In genomic region chr5:142111989-142112388, GRCm38 (mm10) we compare ENCODE assay signal across 24 mouse cellular contexts.
DNase-seq lines count a peak whose midpoint lies in the region; ATAC-seq and TF ChIP-seq lines count a peak whose summit lies in the region.
"Had no signal": no experiment of that assay in that cellular context is flagged by ENCODE, and none has a peak within 500 bp of the region (broad histone marks: within the 10 kb centered on the region; RNA-seq: fewer than 3 reads in every experiment).

No protein-coding gene starts in this region.

- no peak for TF ChIP-seq EP300 in liver, postnatal 0 days (IDR thresholded peaks at IDR 0.05; ENCODE audit: low read depth)
- TF ChIP-seq EP300 in ES-Bruce4 (IDR thresholded peaks at IDR 0.05; ENCODE audit: insufficient read depth, low read depth, low read length): no peak

- no peak overlapping the region for H3K4me2 ChIP-seq in intestine, postnatal 0 days (replicated peaks; ENCODE audit: low read depth)
- H3K4me2 ChIP-seq in intestine, embryonic 16.5 days (ENCODE audit: low read depth, low read length): no peak overlapping the region
- H3K4me2 ChIP-seq in liver, postnatal 0 days (ENCODE audit: low read depth, low read length): no peak overlapping the region
- H3K4me2 ChIP-seq: limb, embryonic 12.5 days; liver, embryonic 12.5 days; midbrain, embryonic 15.5 days had no signal

- H3K27me3 ChIP-seq in intestine, postnatal 0 days (replicated peaks; ENCODE audit: control insufficient read depth, insufficient read depth, low read length): no peaks in the 10 kb centered on the region
- H3K27me3 ChIP-seq in intestine, embryonic 16.5 days (replicated peaks; ENCODE audit: control insufficient read depth, insufficient read depth, low read length): no peaks in the 10 kb centered on the region
- H3K27me3 ChIP-seq in liver, postnatal 0 days (ENCODE audit: insufficient read depth, low read length): no peaks in the 10 kb centered on the region
- H3K27me3 ChIP-seq in ES-Bruce4 (ENCODE audit: control insufficient read depth, insufficient read depth, low read length, poor library complexity, severe bottlenecking): no peaks in the 10 kb centered on the region
- H3K27me3 ChIP-seq: limb, embryonic 12.5 days; liver, embryonic 12.5 days; midbrain, embryonic 15.5 days had no signal

- no peak for ATAC-seq in intestine, postnatal 0 days
- no peak for ATAC-seq in intestine, embryonic 16.5 days
- no peak for ATAC-seq in liver, postnatal 0 days
- ATAC-seq: CD4-positive, CD25-positive, alpha-beta regulatory T cell, adult 4 months; forebrain, embryonic 16.5 days; liver, embryonic 12.5 days; midbrain, embryonic 15.5 days had no signal

- no peak overlapping the region for H3K27ac ChIP-seq in intestine, postnatal 0 days (ENCODE audit: low read depth, low read length)
- no peak overlapping the region for H3K27ac ChIP-seq in intestine, embryonic 16.5 days (ENCODE audit: low read length)
- no peak overlapping the region for H3K27ac ChIP-seq in liver, postnatal 0 days (ENCODE audit: low read depth)
- no peak overlapping the region for H3K27ac ChIP-seq in ES-Bruce4 (ENCODE audit: insufficient read depth, low read length)
- H3K27ac ChIP-seq in bone marrow, adult 2 months (ENCODE audit: control insufficient read depth, insufficient read depth, low read depth, low read length, poor library complexity): no peak overlapping the region
- H3K27ac ChIP-seq: hindbrain, embryonic 10.5 days; limb, embryonic 12.5 days; liver, embryonic 12.5 days; midbrain, embryonic 15.5 days had no signal

- peaks cover 4% of the 10 kb centered on the region; the same call in 1 of the 2 replicates for H3K9me3 ChIP-seq in intestine, postnatal 0 days (ENCODE audit: control insufficient read depth)
- H3K9me3 ChIP-seq in intestine, embryonic 16.5 days (ENCODE audit: control insufficient read depth, low read length): no peaks in the 10 kb centered on the region
- peaks cover 4% of the 10 kb centered on the region; the same call in 1 of the 2 replicates for H3K9me3 ChIP-seq in liver, postnatal 0 days (ENCODE audit: low read length)
- H3K9me3 ChIP-seq in ES-Bruce4 (replicated peaks; ENCODE audit: control insufficient read depth, insufficient read depth, low read length, poor library complexity, severe bottlenecking): no peaks in the 10 kb centered on the region
- H3K9me3 ChIP-seq: limb, embryonic 12.5 days; midbrain, embryonic 15.5 days had no signal

- WGBS in intestine, postnatal 0 days: 85% methylated on average over 6 of the region's 6 CpGs
- 87% methylated on average over 6 of the region's 6 CpGs for WGBS in intestine, embryonic 16.5 days
- WGBS in liver, postnatal 0 days (ENCODE audit: insufficient replicate concordance): 77% methylated on average over 6 of the region's 6 CpGs
- 84% methylated on average over 6 of the region's 6 CpGs for WGBS in bone marrow, adult 2 months

- TF ChIP-seq POLR2A in ES-Bruce4 (IDR thresholded peaks at IDR 0.05; ENCODE audit: insufficient read depth, low read length): no peak
- TF ChIP-seq POLR2A in bone marrow, adult 2 months (IDR thresholded peaks at IDR 0.05; ENCODE audit: borderline replicate concordance, control insufficient read depth, low read depth, low read length): no peak

- no peak for DNase-seq in liver, postnatal 0 days
- no peak for DNase-seq in liver
- no peak for DNase-seq in yolk sac, embryonic 10.5 days (ENCODE audit: low spot score)
- DNase-seq: adrenal gland, postnatal 25 days; cerebellum, adult 18-20 months; heart, postnatal 14 days; kidney, adult 18-20 months; kidney, postnatal 4 days; lung, adult 2 months; lung, postnatal 14 days; right cerebral cortex, adult 18-20 months; spleen, adult 18-20 months; thymus, postnatal 14 days had no signal

- peak; percentile 23; the same call in 1 of the 2 replicates for TF ChIP-seq CTCF in intestine, postnatal 0 days (IDR thresholded peaks at IDR 0.05; ENCODE audit: low read depth)
- TF ChIP-seq CTCF in liver, postnatal 0 days (IDR thresholded peaks at IDR 0.05; ENCODE audit: low read depth): 0 out of 2 replicates have a peak, but pooled peaks have one; percentile 22
- TF ChIP-seq CTCF in ES-Bruce4 (IDR thresholded peaks at IDR 0.05; ENCODE audit: low read depth, low read length): peak; percentile 12
- 0 out of 2 replicates have a peak, but pooled peaks have one; percentile 3 for TF ChIP-seq CTCF in bone marrow, adult 2 months (IDR thresholded peaks at IDR 0.05; ENCODE audit: control insufficient read depth, insufficient read depth, low read length)

- H3K4me3 ChIP-seq in intestine, postnatal 0 days (ENCODE audit: low read depth, low read length): no peak overlapping the region
- H3K4me3 ChIP-seq in intestine, embryonic 16.5 days (ENCODE audit: low read length): no peak overlapping the region
- H3K4me3 ChIP-seq in liver, postnatal 0 days (ENCODE audit: low read depth, low read length): no peak overlapping the region
- H3K4me3 ChIP-seq in ES-Bruce4 (ENCODE audit: low read depth, low read length): no peak overlapping the region
- no peak overlapping the region for H3K4me3 ChIP-seq in bone marrow, adult 2 months (replicated peaks; ENCODE audit: control insufficient read depth, low read depth, low read length)
- H3K4me3 ChIP-seq: erythroblast, embryonic 14.5 days; hindbrain, embryonic 10.5 days; limb, embryonic 12.5 days; liver, embryonic 12.5 days; midbrain, embryonic 15.5 days had no signal

- no peaks in the 10 kb centered on the region for H3K36me3 ChIP-seq in intestine, postnatal 0 days (ENCODE audit: control insufficient read depth, insufficient read depth)
- no peaks in the 10 kb centered on the region for H3K36me3 ChIP-seq in intestine, embryonic 16.5 days (ENCODE audit: control insufficient read depth, insufficient read depth, low read length)
- no peaks in the 10 kb centered on the region for H3K36me3 ChIP-seq in liver, postnatal 0 days (replicated peaks; ENCODE audit: insufficient read depth, low read length)
- no peaks in the 10 kb centered on the region for H3K36me3 ChIP-seq in ES-Bruce4 (ENCODE audit: control insufficient read depth, insufficient read depth, low read length, poor library complexity, severe bottlenecking)
- H3K36me3 ChIP-seq: hindbrain, embryonic 10.5 days; limb, embryonic 12.5 days; liver, embryonic 12.5 days; midbrain, embryonic 15.5 days had no signal

- no peaks in the 10 kb centered on the region for H3K4me1 ChIP-seq in intestine, postnatal 0 days (replicated peaks; ENCODE audit: control insufficient read depth, insufficient read depth, low read length)
- no peaks in the 10 kb centered on the region for H3K4me1 ChIP-seq in intestine, embryonic 16.5 days (ENCODE audit: control insufficient read depth, insufficient read depth, low read length)
- no peaks in the 10 kb centered on the region for H3K4me1 ChIP-seq in liver, postnatal 0 days (ENCODE audit: insufficient read depth)
- no peaks in the 10 kb centered on the region for H3K4me1 ChIP-seq in ES-Bruce4 (ENCODE audit: control insufficient read depth, insufficient read depth, low read length)
- H3K4me1 ChIP-seq in bone marrow, adult 2 months (ENCODE audit: control insufficient read depth, insufficient read depth, low read length): no peaks in the 10 kb centered on the region
- H3K4me1 ChIP-seq: liver, embryonic 12.5 days had no signal

- no peak overlapping the region for H3K9ac ChIP-seq in intestine, postnatal 0 days (ENCODE audit: low read depth, low read length)
- no peak overlapping the region for H3K9ac ChIP-seq in intestine, embryonic 16.5 days (ENCODE audit: low read depth, low read length)
- no peak overlapping the region for H3K9ac ChIP-seq in liver, postnatal 0 days (replicated peaks)
- no peak overlapping the region for H3K9ac ChIP-seq in ES-Bruce4 (ENCODE audit: low read depth, poor library complexity, severe bottlenecking)
- H3K9ac ChIP-seq: limb, embryonic 12.5 days; liver, embryonic 12.5 days; midbrain, embryonic 15.5 days had no signal
